8 mouse cellular contexts compared by ENCODE assay signal in the genomic region with DNA sequence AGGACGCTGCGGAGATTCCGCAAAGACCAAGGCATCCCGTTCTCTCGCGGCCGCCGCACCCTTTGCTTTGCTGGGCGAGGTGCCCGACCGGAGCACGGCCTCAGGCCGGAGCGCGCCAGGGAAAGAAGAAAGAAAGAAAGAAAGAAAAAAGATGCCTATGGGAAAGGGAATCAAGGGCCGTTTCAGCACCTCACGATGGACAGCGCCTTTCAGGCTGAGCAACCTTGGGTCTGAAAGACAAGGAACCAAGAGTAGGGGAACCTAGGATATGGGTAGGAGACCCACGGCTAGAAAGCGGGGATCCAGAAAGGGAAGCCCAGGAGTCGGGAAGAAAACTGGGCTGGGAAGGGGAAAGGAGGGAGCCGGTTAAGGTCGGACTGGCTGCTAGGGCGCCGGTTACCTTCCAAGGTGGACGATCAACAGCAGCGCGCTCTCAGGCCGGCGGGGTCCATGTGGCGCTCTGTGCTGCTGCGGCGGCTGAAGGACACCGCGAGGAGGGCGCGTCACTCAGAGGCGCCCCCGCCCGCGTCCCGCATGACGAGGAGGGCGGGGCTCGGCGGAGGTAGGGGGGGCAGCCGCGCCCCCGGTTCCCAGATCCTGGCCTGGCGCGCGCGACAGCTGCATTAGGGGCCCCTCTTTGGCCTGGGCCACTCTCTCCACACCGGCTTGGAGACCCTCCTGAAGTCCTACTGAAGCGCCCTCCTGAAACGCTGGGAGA. TPM values are rescaled to one million over a fixed set of nuclear protein-coding genes. Genes with fewer than 3 reads are reported as not detected.
DNase-seq lines count a peak whose midpoint lies in the region; ATAC-seq and TF ChIP-seq lines count a peak whose summit lies in the region.

Gene Cplx1 (minus strand): TSS at position 536 of the 718 bp plus-strand sequence.

- ATAC-seq in heart, embryonic 13.5 days (ENCODE audit: extremely low read depth, insufficient number of reproducible peaks, low FRiP score, low TSS enrichment): peak; percentile 39
- no peak for ATAC-seq in liver, embryonic 13.5 days (ENCODE audit: low read depth)

- TF ChIP-seq CTCF in E14TG2a.4 (conservative IDR thresholded peaks at IDR 0.05; ENCODE audit: low read length): no peak
- no peak for TF ChIP-seq CTCF in olfactory bulb, adult 2 months (IDR thresholded peaks at IDR 0.05; ENCODE audit: insufficient read depth, low read depth, low read length)

- H3K9ac ChIP-seq in heart, embryonic 13.5 days: no peak within 1 kb of the TSS
- H3K9ac ChIP-seq in liver, embryonic 13.5 days: no peak within 1 kb of the TSS

- H3K4me2 ChIP-seq in heart, embryonic 13.5 days: peak within 1 kb of the TSS; percentile 75
- H3K4me2 ChIP-seq in liver, embryonic 13.5 days: peak within 1 kb of the TSS; percentile 38

- H3K36me3 ChIP-seq in E14TG2a.4 (ENCODE audit: insufficient read depth, low read length): no peaks in the 10 kb centered on the region
- no peaks in the 10 kb centered on the region for H3K36me3 ChIP-seq in heart, embryonic 13.5 days
- no peaks in the 10 kb centered on the region for H3K36me3 ChIP-seq in liver, embryonic 13.5 days

- H3K4me3 ChIP-seq in E14TG2a.4 (replicated peaks; ENCODE audit: low read length): peak within 1 kb of the TSS; percentile 83
- H3K4me3 ChIP-seq in heart, embryonic 13.5 days: peak within 1 kb of the TSS; percentile 46
- H3K4me3 ChIP-seq in liver, embryonic 13.5 days (replicated peaks): peak within 1 kb of the TSS; percentile 28
- peak within 1 kb of the TSS; percentile 63 for H3K4me3 ChIP-seq in olfactory bulb, adult 2 months (ENCODE audit: insufficient read depth, low read depth, low read length)

- H3K27me3 ChIP-seq in E14TG2a.4 (ENCODE audit: insufficient read depth, low read length): peaks cover 67% of the 10 kb centered on the region
- peaks cover 58% of the 10 kb centered on the region for H3K27me3 ChIP-seq in heart, embryonic 13.5 days (replicated peaks)
- H3K27me3 ChIP-seq in liver, embryonic 13.5 days: peaks cover 73% of the 10 kb centered on the region

- H3K27ac ChIP-seq in heart, embryonic 13.5 days (replicated peaks): no peak within 1 kb of the TSS
- no peak within 1 kb of the TSS for H3K27ac ChIP-seq in liver, embryonic 13.5 days
- H3K27ac ChIP-seq in olfactory bulb, adult 2 months (ENCODE audit: insufficient read depth, low read depth, low read length): peak within 1 kb of the TSS; percentile 79

- TF ChIP-seq POLR2A in olfactory bulb, adult 2 months (IDR thresholded peaks at IDR 0.05; ENCODE audit: insufficient read depth, low read depth, low read length): peak; percentile 79

- peaks cover 22% of the 10 kb centered on the region for H3K4me1 ChIP-seq in E14TG2a.4 (replicated peaks; ENCODE audit: low read depth, low read length)
- peaks cover 13% of the 10 kb centered on the region for H3K4me1 ChIP-seq in heart, embryonic 13.5 days
- H3K4me1 ChIP-seq in liver, embryonic 13.5 days (replicated peaks): peaks cover 9% of the 10 kb centered on the region; the same call in 1 of the 2 replicates
- H3K4me1 ChIP-seq in olfactory bulb, adult 2 months (ENCODE audit: control insufficient read depth, insufficient read depth, low read length): peaks cover 28% of the 10 kb centered on the region

- no peaks in the 10 kb centered on the region for H3K9me3 ChIP-seq in E14TG2a.4 (ENCODE audit: low read length)
- H3K9me3 ChIP-seq in heart, embryonic 13.5 days: no peaks in the 10 kb centered on the region
- no peaks in the 10 kb centered on the region for H3K9me3 ChIP-seq in liver, embryonic 13.5 days (replicated peaks)

- WGBS in heart, embryonic 13.5 days: under 1% methylated on average over 56 of the region's 56 CpGs
- WGBS in liver, embryonic 13.5 days (ENCODE audit: insufficient replicate concordance): 3% methylated on average over 46 of the region's 56 CpGs
- WGBS in olfactory bulb, adult 2 months: under 1% methylated on average over 56 of the region's 56 CpGs

- DNase-seq in adrenal gland, adult 18-20 months (ENCODE audit: low spot score in 2 of 2): peak; percentile 48 to 66
- DNase-seq in embryo, embryonic 11 days: peak; percentile 77
- peak; percentile 86 for DNase-seq in kidney, postnatal 10 days
- DNase-seq in liver, embryonic 13.5 days: peak; percentile 6
- no peak for DNase-seq in natural killer cell, adult 2 months (ENCODE audit: low spot score in 2 of 2)

RNA-seq across cellular contexts. Expression of gene Cplx1, which starts in this region (rescaled TPM):
- total RNA-seq in adrenal gland, adult 18-20 months (2021): 1 to 10 TPM; 1.8 to 3.4 TPM
- polyA plus RNA-seq in heart, embryonic 13.5 days (2015; fragmentation: Nextera tagmentation; extraction: Ambion mirVana): 0.74 and 0.82 TPM in 2 replicates
- polyA plus RNA-seq in liver, embryonic 13.5 days (2015; fragmentation: Nextera tagmentation; extraction: Ambion mirVana): 0.06 and 0.09 TPM in 2 replicates
- polyA plus RNA-seq in olfactory bulb, adult 2 months (2012; ENCODE audit: insufficient read depth, insufficient read length, low replicate concordance, missing spikeins): 281 and 534 TPM in 2 replicates

Comparison
In these comparisons a context has a peak if more than half of its experiments do, and no peak if none do; other contexts are left out.
1. RNA of gene Cplx1 (polyA plus RNA-seq): 281 to 534 TPM in olfactory bulb, adult 2 months; 0.74 to 0.82 TPM in heart, embryonic 13.5 days and 0.06 to 0.09 TPM in liver, embryonic 13.5 days; every median in the first group is over 100 times any median in the second.
2. Peak in ATAC-seq, H3K4me3 ChIP-seq and H3K4me2 ChIP-seq in heart, embryonic 13.5 days; RNA of the gene not detected or under 1 TPM.
3. Peak in DNase-seq, H3K4me3 ChIP-seq and H3K4me2 ChIP-seq in liver, embryonic 13.5 days; RNA of the gene not detected or under 1 TPM.
4. H3K4me3 ChIP-seq: peak in every context shown above with its lines; median percentile 83 in E14TG2a.4; 63 in olfactory bulb, adult 2 months; 46 in heart, embryonic 13.5 days; 28 in liver, embryonic 13.5 days.
5. DNase-seq: peak in adrenal gland, adult 18-20 months (2 of 2), embryo, embryonic 11 days (single experiment) and kidney, postnatal 10 days (single experiment); none in natural killer cell, adult 2 months (0 of 2).